Mouse (Mus musculus): ENCODE measurements around the gene Taf8. TPM values are rescaled to one million over a fixed set of nuclear protein-coding genes. Genes with fewer than 3 reads are reported as not detected.
A peak's percentile ranks its signal among the peaks of the same experiment; 100 is the strongest.

Gene Taf8
- polyA plus RNA-seq, 1 experiment from 2014 or later = 8.1 TPM

GRCm38 (mm10) chr17:47529595-47529994 lies 27.5 kb upstream of the Taf8 start:
- no peak overlapping the region for H3K9ac ChIP-seq (replicated peaks)
- H3K4me3 ChIP-seq (ENCODE audit: low read depth, low read length) = no peak overlapping the region
- 91% methylated on average over 11 of the region's 11 CpGs for WGBS (ENCODE audit: insufficient replicate concordance)
- no peak overlapping the region for H3K27ac ChIP-seq (ENCODE audit: low read depth)
- no peaks in the 10 kb centered on the region for H3K27me3 ChIP-seq (ENCODE audit: insufficient read depth, low read length)
- no peak for ATAC-seq
- peaks cover 57% of the 10 kb centered on the region for H3K4me1 ChIP-seq (ENCODE audit: insufficient read depth)
- H3K4me2 ChIP-seq (ENCODE audit: low read depth, low read length) = no peak overlapping the region
- TF ChIP-seq CTCF (IDR thresholded peaks at IDR 0.05; ENCODE audit: low read depth) (peak; percentile 21; the same call in 1 of the 2 replicates), EP300 (IDR thresholded peaks at IDR 0.05; ENCODE audit: low read depth) (no peak)
- H3K36me3 ChIP-seq (replicated peaks; ENCODE audit: insufficient read depth, low read length) = peaks cover 8% of the 10 kb centered on the region; the same call in 1 of the 2 replicates
- DNase-seq = no peak
- no peaks in the 10 kb centered on the region for H3K9me3 ChIP-seq (ENCODE audit: low read length)

GRCm38 (mm10) chr17:47528919-47529318 lies 26.8 kb upstream of the Taf8 start:
- peaks cover 8% of the 10 kb centered on the region; the same call in 1 of the 2 replicates for H3K36me3 ChIP-seq (replicated peaks; ENCODE audit: insufficient read depth, low read length)
- DNase-seq = no peak
- H3K9ac ChIP-seq (replicated peaks) = no peak overlapping the region
- no peak overlapping the region for H3K4me3 ChIP-seq (ENCODE audit: low read depth, low read length)
- peaks cover 60% of the 10 kb centered on the region for H3K4me1 ChIP-seq (ENCODE audit: insufficient read depth)
- 75% methylated on average over 8 of the region's 8 CpGs for WGBS (ENCODE audit: insufficient replicate concordance)
- H3K9me3 ChIP-seq (ENCODE audit: low read length) = no peaks in the 10 kb centered on the region
- no peak overlapping the region for H3K27ac ChIP-seq (ENCODE audit: low read depth)
- TF ChIP-seq EP300 (IDR thresholded peaks at IDR 0.05; ENCODE audit: low read depth) = no peak
- no peak for TF ChIP-seq CTCF (IDR thresholded peaks at IDR 0.05; ENCODE audit: low read depth)
- H3K27me3 ChIP-seq (ENCODE audit: insufficient read depth, low read length) = no peaks in the 10 kb centered on the region
- no peak for ATAC-seq
- H3K4me2 ChIP-seq (ENCODE audit: low read depth, low read length) = no peak overlapping the region

- DNase-seq (no peak), ATAC-seq (no peak)
- Histone ChIP-seq H3K9me3 (ENCODE audit: low read length) (no peaks in the 10 kb centered on the region), H3K27me3 (ENCODE audit: insufficient read depth, low read length) (no peaks in the 10 kb centered on the region), H3K4me2 (ENCODE audit: low read depth, low read length) (peak overlapping the region; percentile 27; the same call in 1 of the 2 replicates), H3K36me3 (replicated peaks; ENCODE audit: insufficient read depth, low read length) (peaks cover 8% of the 10 kb centered on the region; the same call in 1 of the 2 replicates), H3K4me1 (ENCODE audit: insufficient read depth) (peaks cover 66% of the 10 kb centered on the region), H3K4me3 (ENCODE audit: low read depth, low read length) (no peak overlapping the region), H3K9ac (replicated peaks) (peak overlapping the region; percentile 27), H3K27ac (ENCODE audit: low read depth) (peak overlapping the region; percentile 74)
- WGBS (ENCODE audit: insufficient replicate concordance) = 37% methylated on average over 10 of the region's 10 CpGs
- TF ChIP-seq EP300 (IDR thresholded peaks at IDR 0.05; ENCODE audit: low read depth) = no peak
- no peak for TF ChIP-seq CTCF (IDR thresholded peaks at IDR 0.05; ENCODE audit: low read depth)
Measured at GRCm38 (mm10) chr17:47527581-47528300, 25.6 kb upstream of the Taf8 start.

GRCm38 (mm10) chr17:47526856-47527520 lies 24.9 kb upstream of the Taf8 start:
- peak overlapping the region; percentile 27; the same call in 1 of the 2 replicates for H3K4me2 ChIP-seq (ENCODE audit: low read depth, low read length)
- DNase-seq = no peak

GRCm38 (mm10) chr17:47524991-47525390 lies 22.9 kb upstream of the Taf8 start:
- Histone ChIP-seq H3K27me3 (ENCODE audit: insufficient read depth, low read length) (no peaks in the 10 kb centered on the region), H3K9me3 (ENCODE audit: low read length) (no peaks in the 10 kb centered on the region), H3K27ac (ENCODE audit: low read depth) (no peak overlapping the region), H3K4me1 (ENCODE audit: insufficient read depth) (peaks cover 75% of the 10 kb centered on the region), H3K36me3 (replicated peaks; ENCODE audit: insufficient read depth, low read length) (0 out of 2 replicates have a peak, but pooled peaks cover 3% of the 10 kb centered on the region), H3K4me3 (ENCODE audit: low read depth, low read length) (no peak overlapping the region), H3K9ac (replicated peaks) (no peak overlapping the region), H3K4me2 (ENCODE audit: low read depth, low read length) (no peak overlapping the region)
- TF ChIP-seq EP300 (IDR thresholded peaks at IDR 0.05; ENCODE audit: low read depth) (no peak), CTCF (IDR thresholded peaks at IDR 0.05; ENCODE audit: low read depth) (no peak)
- no peak for ATAC-seq
- 90% methylated on average over 6 of the region's 6 CpGs for WGBS (ENCODE audit: insufficient replicate concordance)
- DNase-seq = no peak

More at GRCm38 (mm10) chr17:47526856-47527520, 24.9 kb upstream of the Taf8 start:
- Histone ChIP-seq H3K4me3 (ENCODE audit: low read depth, low read length) (no peak overlapping the region), H3K27ac (ENCODE audit: low read depth) (peak overlapping the region; percentile 74), H3K9me3 (ENCODE audit: low read length) (no peaks in the 10 kb centered on the region), H3K4me1 (ENCODE audit: insufficient read depth) (peaks cover 66% of the 10 kb centered on the region), H3K9ac (replicated peaks) (peak overlapping the region; percentile 27; the same call in 1 of the 2 replicates), H3K36me3 (replicated peaks; ENCODE audit: insufficient read depth, low read length) (peaks cover 8% of the 10 kb centered on the region; the same call in 1 of the 2 replicates), H3K27me3 (ENCODE audit: insufficient read depth, low read length) (no peaks in the 10 kb centered on the region)
- TF ChIP-seq CTCF (IDR thresholded peaks at IDR 0.05; ENCODE audit: low read depth) (no peak), EP300 (IDR thresholded peaks at IDR 0.05; ENCODE audit: low read depth) (no peak)
- WGBS (ENCODE audit: insufficient replicate concordance) = 76% methylated on average over 17 of the region's 17 CpGs
- no peak for ATAC-seq

- Histone ChIP-seq H3K4me1 (ENCODE audit: insufficient read depth) (peaks cover 78% of the 10 kb centered on the region), H3K36me3 (replicated peaks; ENCODE audit: insufficient read depth, low read length) (0 out of 2 replicates have a peak, but pooled peaks cover 3% of the 10 kb centered on the region), H3K4me3 (ENCODE audit: low read depth, low read length) (no peak overlapping the region), H3K9ac (replicated peaks) (peak overlapping the region; percentile 84; the same call in 1 of the 2 replicates), H3K4me2 (ENCODE audit: low read depth, low read length) (peak overlapping the region; percentile 79; the same call in 1 of the 2 replicates), H3K27me3 (ENCODE audit: insufficient read depth, low read length) (no peaks in the 10 kb centered on the region), H3K27ac (ENCODE audit: low read depth) (peak overlapping the region; percentile 99; the same call in 1 of the 2 replicates), H3K9me3 (ENCODE audit: low read length) (no peaks in the 10 kb centered on the region)
- 82% methylated on average over 6 of the region's 8 CpGs for WGBS (ENCODE audit: insufficient replicate concordance)
- TF ChIP-seq EP300 (IDR thresholded peaks at IDR 0.05; ENCODE audit: low read depth) = no peak
- TF ChIP-seq CTCF (IDR thresholded peaks at IDR 0.05; ENCODE audit: low read depth) = no peak
- no peak for DNase-seq
- no peak for ATAC-seq
Measured at GRCm38 (mm10) chr17:47524055-47524454, 22.0 kb upstream of the Taf8 start.

Measured in liver, postnatal 0 days (tissue).